Mouse (Mus musculus) erythroblast, embryonic 14.5 days (primary cell): ENCODE measurements at regions not wholly inside any gene's neighbourhood (a gene's known extent, or its start where the extent isn't known, plus 50 kb on each side); places are given as distances from the start of the nearest gene placed in this dataset.

Experiments used
- H3K27me3 ChIP-seq: 2 replicates; pipeline ENCODE4 v1.6.1; 2012; ENCODE audit warnings: inconsistent platforms; ENCODE audit not compliant: control insufficient read depth
- H3K36me3 ChIP-seq: 2 replicates; pipeline ENCODE4 v1.6.1; 2012; ENCODE audit warnings: mild to moderate bottlenecking, inconsistent platforms; ENCODE audit not compliant: control insufficient read depth
- H3K4me1 ChIP-seq: 2 replicates; pipeline ENCODE4 v1.6.1; 2012; ENCODE audit warnings: inconsistent platforms; ENCODE audit not compliant: control insufficient read depth
- H3K4me3 ChIP-seq: replicated peaks from 2 replicates; pipeline ENCODE3; 2012; ENCODE audit warnings: moderate library complexity, mild to moderate bottlenecking, inconsistent platforms
- H3K9me3 ChIP-seq: 2 replicates; pipeline ENCODE4 v1.6.1; 2012; ENCODE audit warnings: low read length, inconsistent platforms, mixed read lengths; ENCODE audit not compliant: control insufficient read depth
- GATA1 ChIP-seq: IDR thresholded peaks from 2 replicates; pipeline ENCODE4 v1.6.1; 2012; ENCODE audit warnings: low read length, inconsistent platforms, mixed read lengths
- TAL1 ChIP-seq: IDR thresholded peaks from 3 replicates; pipeline ENCODE4 v1.6.1; 2012; ENCODE audit warnings: low read length, inconsistent platforms, mixed read lengths

DNA sequence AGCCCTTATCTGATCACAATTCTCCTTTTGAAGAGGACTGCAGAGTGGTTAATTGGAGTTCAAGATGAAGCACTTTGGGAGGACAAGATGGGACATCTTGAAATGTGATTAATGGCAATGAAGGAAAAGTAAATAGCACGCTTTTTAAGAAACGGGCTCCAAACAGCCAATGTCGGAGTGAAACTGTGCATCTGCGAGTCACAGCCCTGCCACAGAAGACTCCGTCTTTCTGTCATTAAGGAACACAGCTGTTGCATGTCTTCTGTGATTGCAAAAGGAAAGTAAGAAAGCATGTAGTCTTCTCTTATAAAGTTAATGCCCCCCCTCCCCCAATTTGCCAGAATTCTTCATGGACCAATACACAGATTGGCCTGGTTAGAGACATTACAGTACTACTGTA is 528.0 kb upstream of the Nr5a2 start:
- Histone ChIP-seq H3K27me3 (no peaks in the 10 kb centered on the region), H3K9me3 (no peaks in the 10 kb centered on the region), H3K4me3 (no peak overlapping the region), H3K36me3 (no peaks in the 10 kb centered on the region), H3K4me1 (no peaks in the 10 kb centered on the region)
- no peak for TF ChIP-seq TAL1
- TF ChIP-seq GATA1: no peak

DNA sequence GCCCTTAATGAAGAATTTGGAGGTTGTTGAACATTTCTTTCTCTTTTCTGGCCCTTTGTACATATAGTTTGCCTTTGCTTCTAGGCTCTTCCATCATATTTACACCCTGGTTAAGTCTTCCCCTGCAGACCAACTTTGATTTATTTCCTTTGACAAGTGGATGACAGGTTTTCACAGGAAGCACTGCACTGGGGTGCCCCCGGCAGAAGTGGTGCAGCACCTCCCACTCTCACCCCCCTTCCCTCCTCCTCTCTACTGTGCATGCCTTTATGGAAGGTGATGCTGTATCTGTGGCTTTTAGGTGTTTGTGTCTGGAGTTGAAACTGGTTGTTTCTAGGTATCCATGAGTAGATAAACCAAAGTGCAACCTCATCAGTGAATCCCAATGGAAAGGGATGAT is 518.2 kb upstream of the Nr5a2 start:
- no peaks in the 10 kb centered on the region for H3K4me1 ChIP-seq
- H3K9me3 ChIP-seq: peaks cover 4% of the 10 kb centered on the region
- H3K4me3 ChIP-seq: no peak overlapping the region
- no peaks in the 10 kb centered on the region for H3K36me3 ChIP-seq
- no peaks in the 10 kb centered on the region for H3K27me3 ChIP-seq
- TF ChIP-seq GATA1 (no peak), TAL1 (no peak)

DNA sequence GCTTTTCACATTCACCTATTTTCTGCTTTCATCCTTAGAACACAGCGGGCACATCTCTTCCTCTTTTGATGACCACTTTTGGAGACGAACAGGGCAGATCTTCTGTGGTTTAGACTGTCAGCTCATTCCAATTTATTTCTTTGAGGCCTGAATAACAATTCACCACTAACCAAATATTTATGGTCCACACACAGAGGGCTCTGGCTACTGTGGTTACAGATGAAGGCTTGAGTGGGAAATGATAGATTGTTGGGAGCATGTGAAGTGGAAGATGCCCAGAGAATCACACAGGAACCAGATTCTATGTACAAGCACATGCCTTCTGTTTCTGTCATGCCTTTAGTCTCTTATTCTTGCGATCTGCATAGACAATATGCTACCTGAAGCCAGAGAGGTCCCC is 517.0 kb upstream of the Nr5a2 start:
- peaks cover 4% of the 10 kb centered on the region for H3K9me3 ChIP-seq
- no peaks in the 10 kb centered on the region for H3K4me1 ChIP-seq
- H3K36me3 ChIP-seq: no peaks in the 10 kb centered on the region
- TF ChIP-seq TAL1: no peak
- no peak for TF ChIP-seq GATA1
- H3K4me3 ChIP-seq: no peak overlapping the region
- H3K27me3 ChIP-seq: no peaks in the 10 kb centered on the region

DNA sequence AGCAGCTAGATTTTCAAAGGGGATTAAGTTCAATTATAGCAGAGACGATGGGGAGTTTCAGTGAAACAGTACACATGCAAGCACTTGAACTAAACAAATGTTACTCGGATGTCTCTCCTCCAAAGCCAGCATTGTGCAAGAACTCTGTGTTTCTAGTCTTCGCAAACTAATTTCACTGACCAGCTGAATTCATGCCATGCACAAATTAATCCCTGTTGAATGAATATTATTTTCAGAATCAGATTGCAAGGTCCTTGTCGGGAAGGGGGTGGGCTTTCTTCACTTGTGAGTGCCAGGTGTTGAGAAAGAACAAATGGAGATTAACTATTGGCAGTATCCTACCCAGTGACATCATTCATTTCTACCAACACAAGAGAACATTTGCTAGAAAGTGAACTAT is 514.6 kb upstream of the Nr5a2 start:
- Histone ChIP-seq H3K36me3 (no peaks in the 10 kb centered on the region), H3K4me1 (no peaks in the 10 kb centered on the region), H3K4me3 (no peak overlapping the region), H3K9me3 (peaks cover 2% of the 10 kb centered on the region), H3K27me3 (no peaks in the 10 kb centered on the region)
- TF ChIP-seq GATA1: no peak
- no peak for TF ChIP-seq TAL1

DNA sequence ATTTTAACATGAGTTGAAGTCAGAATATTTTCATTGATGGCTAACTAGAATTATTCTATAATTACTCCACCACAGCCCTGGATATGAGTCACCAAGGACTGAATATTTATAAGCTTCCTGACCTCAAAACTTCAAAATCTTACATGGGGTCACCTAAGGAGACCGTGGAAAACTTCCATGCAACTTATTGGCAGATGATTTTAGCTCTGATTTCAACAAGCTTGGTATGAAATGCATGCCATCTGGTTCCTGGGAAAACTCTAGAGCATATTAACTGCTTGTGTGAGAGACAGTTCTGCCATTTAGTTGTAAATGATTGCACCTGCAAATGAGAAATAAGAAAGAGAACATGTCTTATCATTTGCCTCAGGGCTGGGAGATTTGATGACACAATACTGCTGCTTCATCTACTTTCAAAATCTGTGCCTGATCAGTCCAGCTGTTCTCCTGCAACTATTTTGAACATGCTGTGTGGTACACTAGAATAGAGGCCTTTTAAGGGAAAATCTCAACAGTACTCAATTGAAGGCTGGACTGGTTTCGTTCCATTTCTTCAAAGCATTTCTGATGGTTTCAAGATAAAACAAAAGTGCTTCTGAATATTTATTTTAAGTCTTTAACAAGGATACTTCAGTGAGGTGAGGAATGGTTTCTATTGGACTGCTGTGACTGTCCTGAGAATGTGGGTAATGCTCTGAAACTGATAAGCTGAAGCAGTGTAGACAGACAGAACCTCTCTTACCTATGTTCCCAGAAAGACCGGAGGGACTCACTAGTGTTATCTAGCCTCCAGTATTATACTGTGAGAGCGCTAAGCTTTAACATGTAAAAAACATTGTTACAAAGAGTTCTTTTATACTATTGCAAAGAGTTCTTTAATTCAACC is 513.8 kb upstream of the Nr5a2 start:
- Histone ChIP-seq H3K36me3 (no peaks in the 10 kb centered on the region), H3K4me3 (no peak overlapping the region), H3K9me3 (no peaks in the 10 kb centered on the region), H3K4me1 (no peaks in the 10 kb centered on the region), H3K27me3 (no peaks in the 10 kb centered on the region)
- TF ChIP-seq GATA1 (no peak), TAL1 (no peak)

DNA sequence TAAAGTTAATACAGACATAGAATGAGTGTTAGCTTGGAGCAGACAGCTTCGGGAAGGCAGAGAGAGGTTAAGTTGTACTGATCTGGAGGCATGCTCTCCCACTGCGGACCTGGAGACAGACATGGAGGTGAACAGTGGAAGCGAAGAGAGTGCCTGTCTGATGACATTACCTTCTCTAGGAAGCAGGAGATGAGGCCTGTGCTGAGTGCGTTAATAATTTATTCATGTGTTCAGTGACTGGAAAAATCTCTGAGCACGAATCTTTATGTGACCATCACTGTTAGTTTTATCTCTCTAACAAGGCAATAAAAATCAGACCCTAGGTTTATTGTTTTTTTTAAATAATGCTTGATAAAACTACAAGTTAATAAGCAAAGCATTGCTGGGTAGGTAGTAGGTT is 504.7 kb upstream of the Nr5a2 start:
- Histone ChIP-seq H3K9me3 (no peaks in the 10 kb centered on the region; the same call in none of the 2 replicates), H3K4me3 (no peak overlapping the region), H3K4me1 (no peaks in the 10 kb centered on the region), H3K27me3 (no peaks in the 10 kb centered on the region), H3K36me3 (no peaks in the 10 kb centered on the region)
- TF ChIP-seq GATA1: no peak
- no peak for TF ChIP-seq TAL1

DNA sequence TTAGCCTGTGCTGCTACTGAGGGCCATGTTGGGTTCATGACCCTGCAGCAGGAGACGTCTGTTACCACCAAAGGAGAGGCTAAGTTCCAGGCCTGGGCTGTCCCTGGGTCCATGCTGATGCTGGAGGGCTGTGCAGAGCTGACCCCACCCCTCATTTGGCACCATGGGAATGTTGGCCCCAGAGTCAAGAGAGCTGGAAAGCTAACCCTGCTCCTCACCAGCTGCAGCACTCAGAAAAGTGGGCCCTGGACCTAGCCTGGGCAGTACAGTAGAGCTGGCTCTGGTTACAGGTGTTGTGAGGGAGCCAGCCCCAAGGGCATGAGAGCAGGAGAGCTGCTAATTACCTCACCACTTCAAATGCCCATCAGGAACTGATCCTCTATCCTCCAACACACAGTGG is 500.9 kb upstream of the Nr5a2 start:
- no peaks in the 10 kb centered on the region for H3K4me1 ChIP-seq
- H3K36me3 ChIP-seq: no peaks in the 10 kb centered on the region
- TF ChIP-seq GATA1 (no peak), TAL1 (no peak)
- H3K4me3 ChIP-seq: no peak overlapping the region
- H3K27me3 ChIP-seq: no peaks in the 10 kb centered on the region
- no peaks in the 10 kb centered on the region; the same call in none of the 2 replicates for H3K9me3 ChIP-seq

DNA sequence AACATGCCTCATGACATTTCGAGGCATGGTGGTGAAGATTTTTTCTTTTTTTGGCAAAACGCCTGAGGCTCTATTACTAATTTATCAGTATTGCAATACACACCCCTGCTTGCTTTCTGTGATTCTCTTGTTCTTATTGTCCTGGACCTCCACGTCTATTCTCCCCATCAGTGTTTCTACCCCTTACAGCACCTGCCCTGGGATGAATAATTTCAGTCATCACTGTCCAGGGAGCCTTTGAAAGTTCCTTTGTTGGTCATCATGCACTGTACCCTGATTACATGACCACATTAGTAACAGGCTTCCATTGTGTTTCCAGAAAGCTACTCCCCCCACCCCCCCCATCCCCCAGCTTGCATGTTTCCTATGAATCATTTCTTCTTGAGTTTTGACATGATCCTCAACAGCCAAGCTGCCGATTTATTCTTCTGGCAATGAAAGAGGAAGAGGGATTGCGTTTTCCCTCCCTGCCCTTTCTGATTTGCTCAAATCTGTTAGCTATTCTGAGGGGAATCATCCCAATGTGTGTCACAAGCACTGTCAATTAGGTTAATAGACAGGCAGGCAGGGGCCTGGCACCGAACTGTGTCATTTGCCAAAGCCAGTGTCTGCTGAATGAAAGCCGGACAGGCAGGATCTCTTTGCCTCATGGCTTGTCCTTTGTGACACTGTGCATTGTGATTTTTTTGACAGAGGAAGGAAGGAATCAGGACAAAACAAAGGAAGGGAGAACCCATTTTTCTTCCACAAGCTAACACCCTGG is 493.4 kb upstream of the Nr5a2 start:
- H3K4me3 ChIP-seq: no peak overlapping the region
- TF ChIP-seq GATA1 (no peak), TAL1 (no peak)

DNA sequence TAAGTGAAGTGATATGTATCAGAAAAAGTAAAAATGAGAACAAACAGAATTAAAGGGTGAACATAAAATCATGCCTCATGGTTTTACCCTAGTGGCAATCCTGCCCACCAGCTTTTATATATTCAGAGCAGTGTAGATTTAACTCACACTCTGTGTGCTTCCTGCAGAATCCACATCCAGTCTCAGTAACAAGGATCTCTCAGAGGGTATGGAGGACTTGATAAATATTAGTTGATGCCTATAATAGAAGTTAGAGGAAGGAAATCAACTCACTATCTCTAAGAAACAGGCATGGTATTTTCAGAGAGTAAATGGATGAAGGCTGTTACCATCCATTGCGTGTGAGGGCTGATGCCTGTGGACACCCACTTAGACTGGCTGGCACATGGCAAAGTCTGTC is 492.5 kb upstream of the Nr5a2 start:
- TF ChIP-seq GATA1 (no peak), TAL1 (no peak)
- no peak overlapping the region for H3K4me3 ChIP-seq
- no peaks in the 10 kb centered on the region for H3K27me3 ChIP-seq
- no peaks in the 10 kb centered on the region for H3K4me1 ChIP-seq
- H3K36me3 ChIP-seq: no peaks in the 10 kb centered on the region
- H3K9me3 ChIP-seq: no peaks in the 10 kb centered on the region; the same call in 1 of the 2 replicates

More for the DNA sequence above, 493.4 kb upstream of the Nr5a2 start:
- Histone ChIP-seq H3K4me1 (no peaks in the 10 kb centered on the region), H3K9me3 (no peaks in the 10 kb centered on the region; the same call in 1 of the 2 replicates), H3K27me3 (no peaks in the 10 kb centered on the region), H3K36me3 (no peaks in the 10 kb centered on the region)
